Mouse (Mus musculus) layer of hippocampus, adult 2 months (tissue): ENCODE measurements at regions not wholly inside any gene's neighbourhood (a gene's known extent, or its start where the extent isn't known, plus 50 kb on each side); places are given as distances from the start of the nearest gene placed in this dataset.

Experiments
- DNase-seq, 2 experiments: peaks; one replicate each; pipeline ENCODE4 v3.0.0; 2022; ENCODE audit warnings: low spot score in 2 of 2
- H3K27ac ChIP-seq: fragments of 200-600 bp; 2 replicates; pipeline ENCODE4 v1.8.1; 2022
- H3K4me3 ChIP-seq: fragments of 200-600 bp; 2 replicates; pipeline ENCODE4 v1.8.1; 2022; ENCODE audit warnings: mild to moderate bottlenecking
- CTCF ChIP-seq: fragments of 200-600 bp; conservative IDR thresholded peaks from 2 replicates; pipeline ENCODE4 v1.8.1; 2022; ENCODE audit warnings: antibody characterized with exemption, mild to moderate bottlenecking, moderate library complexity

GRCm38 (mm10) chr14:99796293-99796692 is 488.2 kb downstream of the Klf12 start:
- TF ChIP-seq CTCF: no peak
- no peak for DNase-seq
- no peak overlapping the region for H3K4me3 ChIP-seq
- H3K27ac ChIP-seq: no peak overlapping the region

GRCm38 (mm10) chr14:99806052-99806451 is 478.4 kb downstream of the Klf12 start:
- no peak for DNase-seq
- no peak overlapping the region for H3K4me3 ChIP-seq
- TF ChIP-seq CTCF: no peak
- no peak overlapping the region for H3K27ac ChIP-seq

- no peak for DNase-seq
- Histone ChIP-seq H3K27ac (no peak overlapping the region), H3K4me3 (no peak overlapping the region)
- TF ChIP-seq CTCF: no peak
Measured at GRCm38 (mm10) chr14:99806599-99806998, 477.9 kb downstream of the Klf12 start.

GRCm38 (mm10) chr14:99812741-99813485 is 471.6 kb downstream of the Klf12 start:
- TF ChIP-seq CTCF: no peak
- no peak overlapping the region for H3K4me3 ChIP-seq
- H3K27ac ChIP-seq: no peak overlapping the region
- DNase-seq: no peak
